Mouse (Mus musculus): Measurements from ENCODE around the gene Dcaf15.

DNA sequence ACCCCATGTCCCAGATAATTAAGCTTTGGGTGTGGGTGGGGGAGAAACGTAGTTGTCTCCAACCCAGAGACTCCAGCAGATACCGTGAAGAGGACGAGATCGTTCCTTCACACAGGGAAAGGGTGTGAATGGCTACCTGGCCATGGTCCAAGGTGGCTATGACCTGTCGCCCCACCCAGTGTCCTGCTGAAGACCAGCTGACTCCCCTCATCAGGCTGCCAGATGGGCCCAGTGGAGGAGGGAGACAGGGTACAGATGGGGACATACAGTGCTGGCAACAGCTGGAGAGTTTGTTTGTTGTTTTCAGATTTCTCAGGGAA is 43.9 kb upstream of the Dcaf15 start:
- no peak for TF ChIP-seq CTCF (IDR thresholded peaks at IDR 0.05; ENCODE audit: low read depth)
- no peak for TF ChIP-seq EP300 (IDR thresholded peaks at IDR 0.05; ENCODE audit: low read depth)
